Mouse (Mus musculus) MEL (cell line): ENCODE data around the gene Pip5k1b. TPM values are rescaled to one million over a fixed set of nuclear protein-coding genes. Genes with fewer than 3 reads are reported as not detected.

ENCODE experiments used
- DNase-seq: peaks from one replicate; pipeline ENCODE4 v3.0.0; 2011; ENCODE audit warnings: low read depth, low spot score
- H3K27ac ChIP-seq: 2 replicates; pipeline ENCODE4 v1.5.1; 2012; ENCODE audit warnings: low read depth, mild to moderate bottlenecking, control low read depth, low read length, moderate library complexity; ENCODE audit not compliant: control insufficient read depth
- H3K27me3 ChIP-seq, 2 experiments: fragments of 150-350 bp in 1 of 2; sonication (generic) in 1 of 2; 2 replicates each; pipeline ENCODE4 v1.6.1; 2012; ENCODE audit warnings: low read length in 2 of 2, mild to moderate bottlenecking in 2 of 2, improper control_type of control experiment in 1 of 2, moderate library complexity in 1 of 2; ENCODE audit not compliant: insufficient read depth in 2 of 2, control insufficient read depth in 1 of 2
- H3K36me3 ChIP-seq, 2 experiments: 2 replicates each; pipeline ENCODE4 v1.6.1; 2012 to 2014; ENCODE audit warnings: low read length in 2 of 2, improper control_type of control experiment in 1 of 2, inconsistent platforms in 1 of 2, mild to moderate bottlenecking in 1 of 2; ENCODE audit not compliant: insufficient read depth in 2 of 2, control insufficient read depth in 1 of 2
- H3K4me1 ChIP-seq, 2 experiments: fragments of 150-350 bp in 1 of 2; sonication (generic) in 1 of 2; 2 replicates each; pipeline ENCODE4 v1.6.1; 2012; ENCODE audit warnings: low read length in 2 of 2, improper control_type of control experiment in 1 of 2, mild to moderate bottlenecking in 1 of 2; ENCODE audit not compliant: insufficient read depth in 2 of 2, control insufficient read depth in 1 of 2
- H3K4me3 ChIP-seq, 2 experiments: fragments of 150-350 bp in 1 of 2; sonication (generic) in 1 of 2; 2 replicates each; pipeline ENCODE4 v1.5.1; 2012; ENCODE audit warnings: low read depth in 2 of 2, low read length in 2 of 2, mild to moderate bottlenecking in 2 of 2, moderate library complexity in 2 of 2, control low read depth in 1 of 2, improper control_type of control experiment in 1 of 2; ENCODE audit not compliant: control insufficient read depth in 1 of 2, insufficient read depth in 1 of 2
- H3K79me2 ChIP-seq: 2 replicates; pipeline ENCODE4 v1.6.1; 2012; ENCODE audit warnings: mild to moderate bottlenecking, low read length, moderate library complexity; ENCODE audit not compliant: control insufficient read depth, poor library complexity, insufficient read depth
- H3K9ac ChIP-seq: 2 replicates; pipeline ENCODE4 v1.6.1; 2012; ENCODE audit warnings: low read depth, mild to moderate bottlenecking, control low read depth, low read length, moderate library complexity; ENCODE audit not compliant: control insufficient read depth, poor library complexity, severe bottlenecking
- H3K9me3 ChIP-seq: fragments of 150-350 bp; sonication (generic); replicated peaks from 2 replicates; pipeline ENCODE4 v1.6.1; 2012; ENCODE audit warnings: mild to moderate bottlenecking, low read length, improper control_type of control experiment, moderate library complexity; ENCODE audit not compliant: insufficient read depth
- BHLHE40 ChIP-seq: IDR thresholded peaks from 2 replicates; pipeline ENCODE4 v1.6.1; 2012; ENCODE audit warnings: low read depth, mild to moderate bottlenecking, inconsistent platforms, low read length, improper control_type of control experiment, borderline replicate concordance
- CHD2 ChIP-seq: IDR thresholded peaks from 2 replicates; pipeline ENCODE4 v1.6.1; 2011; ENCODE audit warnings: low read length, improper control_type of control experiment
- CTCF ChIP-seq, 3 experiments: IDR thresholded peaks in 2 of 3; conservative IDR thresholded peaks in 1 of 3; 2 replicates each; pipeline ENCODE4 v1.5.1; 2011 to 2012; ENCODE audit warnings: low read length in 3 of 3, low read depth in 2 of 3, mild to moderate bottlenecking in 2 of 3, improper control_type of control experiment in 1 of 3, inconsistent platforms in 1 of 3, mixed read lengths in 1 of 3, moderate library complexity in 1 of 3; ENCODE audit not compliant: control insufficient read depth in 1 of 3, insufficient read depth in 1 of 3, poor library complexity in 1 of 3, severe bottlenecking in 1 of 3
- E2F4 ChIP-seq: IDR thresholded peaks from 2 replicates; pipeline ENCODE4 v1.6.1; 2011; ENCODE audit warnings: low read depth, low read length, improper control_type of control experiment, borderline replicate concordance
- ELF1 ChIP-seq: IDR thresholded peaks from 2 replicates; pipeline ENCODE4 v1.6.1; 2014; ENCODE audit warnings: low read depth, mild to moderate bottlenecking, inconsistent platforms, low read length, improper control_type of control experiment, moderate library complexity
- EP300 ChIP-seq, 2 experiments: IDR thresholded peaks; 2 replicates each; pipeline ENCODE4 v1.6.1; 2011; ENCODE audit warnings: improper control_type of control experiment in 2 of 2, low read length in 2 of 2, low read depth in 1 of 2, mild to moderate bottlenecking in 1 of 2
- ETS1 ChIP-seq: IDR thresholded peaks from 2 replicates; pipeline ENCODE4 v1.6.1; 2012; ENCODE audit warnings: low read depth, mild to moderate bottlenecking, inconsistent platforms, low read length, improper control_type of control experiment, moderate library complexity
- GABPA ChIP-seq: IDR thresholded peaks from 2 replicates; pipeline ENCODE4 v1.6.1; 2012; ENCODE audit warnings: low read depth, mild to moderate bottlenecking, inconsistent platforms, low read length, improper control_type of control experiment, moderate library complexity
- GATA1 ChIP-seq: IDR thresholded peaks from 2 replicates; pipeline ENCODE4 v1.6.1; 2011; ENCODE audit warnings: low read depth, low read length, improper control_type of control experiment
- HCFC1 ChIP-seq: IDR thresholded peaks from 2 replicates; pipeline ENCODE4 v1.6.1; 2012; ENCODE audit warnings: low read depth, mild to moderate bottlenecking, inconsistent platforms, low read length, improper control_type of control experiment, moderate library complexity
- JUND ChIP-seq: IDR thresholded peaks from 2 replicates; pipeline ENCODE4 v1.6.1; 2011; ENCODE audit warnings: low read depth, mild to moderate bottlenecking, improper control_type of control experiment, low read length
- KAT2A ChIP-seq: conservative IDR thresholded peaks from 2 replicates; pipeline ENCODE4 v1.6.1; 2012; ENCODE audit warnings: low read depth, low read length, improper control_type of control experiment, inconsistent platforms
- MAFK ChIP-seq: IDR thresholded peaks from 2 replicates; pipeline ENCODE4 v1.6.1; 2011; ENCODE audit warnings: low read depth, mild to moderate bottlenecking, low read length, improper control_type of control experiment, borderline replicate concordance
- MAX ChIP-seq: IDR thresholded peaks from 2 replicates; pipeline ENCODE4 v1.6.1; 2011; ENCODE audit warnings: low read length, improper control_type of control experiment
- MAZ ChIP-seq: IDR thresholded peaks from 2 replicates; pipeline ENCODE4 v1.6.1; 2012; ENCODE audit warnings: low read depth, mild to moderate bottlenecking, inconsistent platforms, low read length, improper control_type of control experiment
- MEF2A ChIP-seq: IDR thresholded peaks from 2 replicates; pipeline ENCODE4 v1.6.1; 2014; ENCODE audit warnings: low read depth, mild to moderate bottlenecking, inconsistent platforms, low read length, improper control_type of control experiment; ENCODE audit not compliant: poor library complexity, insufficient replicate concordance, severe bottlenecking; ENCODE audit errors: extremely low read depth
- MXI1 ChIP-seq: IDR thresholded peaks from 2 replicates; pipeline ENCODE4 v1.6.1; 2011; ENCODE audit warnings: mild to moderate bottlenecking, low read depth, low read length, improper control_type of control experiment
- MYB ChIP-seq: IDR thresholded peaks from 2 replicates; pipeline ENCODE4 v1.6.1; 2011; ENCODE audit warnings: mild to moderate bottlenecking, low read depth, low read length, improper control_type of control experiment
- MYC ChIP-seq: IDR thresholded peaks from 2 replicates; pipeline ENCODE4 v1.6.1; 2011; ENCODE audit warnings: low read depth, mild to moderate bottlenecking, low read length, improper control_type of control experiment, moderate library complexity
- NELFE ChIP-seq: IDR thresholded peaks from 2 replicates; pipeline ENCODE4 v1.6.1; 2011; ENCODE audit warnings: low read depth, low read length, improper control_type of control experiment
- NRF1 ChIP-seq: IDR thresholded peaks from 2 replicates; pipeline ENCODE4 v1.6.1; 2014; ENCODE audit warnings: low read depth, mild to moderate bottlenecking, inconsistent platforms, low read length, improper control_type of control experiment, moderate library complexity; ENCODE audit not compliant: poor library complexity, insufficient read depth, severe bottlenecking
- POLR2A ChIP-seq, 2 experiments: IDR thresholded peaks; 2 replicates each; pipeline ENCODE4 v1.6.1; 2011 to 2012; ENCODE audit warnings: low read length in 2 of 2, mild to moderate bottlenecking in 2 of 2, control low read depth in 1 of 2, improper control_type of control experiment in 1 of 2, low read depth in 1 of 2, moderate library complexity in 1 of 2; ENCODE audit not compliant: control insufficient read depth in 1 of 2, insufficient read depth in 1 of 2, poor library complexity in 1 of 2
- POLR2AphosphoS2 ChIP-seq: IDR thresholded peaks from 2 replicates; pipeline ENCODE4 v1.6.1; 2011; ENCODE audit warnings: low read length, improper control_type of control experiment
- POLR2AphosphoS5 ChIP-seq: IDR thresholded peaks from 2 replicates; pipeline ENCODE4 v1.6.1; 2012; ENCODE audit warnings: low read depth, borderline replicate concordance, mild to moderate bottlenecking, inconsistent platforms, low read length, moderate library complexity, mixed read lengths
- RAD21 ChIP-seq: IDR thresholded peaks from 2 replicates; pipeline ENCODE4 v1.6.1; 2011; ENCODE audit warnings: mild to moderate bottlenecking, low read depth, low read length, improper control_type of control experiment
- RCOR1 ChIP-seq: IDR thresholded peaks from 2 replicates; pipeline ENCODE4 v1.6.1; 2012; ENCODE audit warnings: low read depth, mild to moderate bottlenecking, inconsistent platforms, low read length, improper control_type of control experiment
- SIN3A ChIP-seq: IDR thresholded peaks from 2 replicates; pipeline ENCODE4 v1.6.1; 2012; ENCODE audit warnings: low read length, improper control_type of control experiment, inconsistent platforms
- SMC3 ChIP-seq: IDR thresholded peaks from 2 replicates; pipeline ENCODE4 v1.6.1; 2011; ENCODE audit warnings: low read depth, low read length, improper control_type of control experiment
- TAL1 ChIP-seq: IDR thresholded peaks from 2 replicates; pipeline ENCODE4 v1.6.1; 2012; ENCODE audit warnings: mild to moderate bottlenecking, inconsistent platforms, low read length, moderate library complexity, mixed read lengths
- TBP ChIP-seq: IDR thresholded peaks from 2 replicates; pipeline ENCODE4 v1.8.0; 2011; ENCODE audit warnings: low read depth, low read length, improper control_type of control experiment
- TCF12 ChIP-seq: IDR thresholded peaks from 2 replicates; pipeline ENCODE4 v1.6.1; 2014; ENCODE audit warnings: low read depth, mild to moderate bottlenecking, inconsistent platforms, low read length, improper control_type of control experiment, moderate library complexity
- UBTF ChIP-seq: IDR thresholded peaks from 2 replicates; pipeline ENCODE4 v1.6.1; 2012; ENCODE audit warnings: low read depth, mild to moderate bottlenecking, inconsistent platforms, low read length, improper control_type of control experiment, moderate library complexity, borderline replicate concordance; ENCODE audit not compliant: insufficient read depth
- USF1 ChIP-seq: IDR thresholded peaks from 2 replicates; pipeline ENCODE4 v1.6.1; 2014; ENCODE audit warnings: low read depth, mild to moderate bottlenecking, inconsistent platforms, low read length, improper control_type of control experiment, moderate library complexity
- USF2 ChIP-seq, 2 experiments: IDR thresholded peaks; 2 replicates each; pipeline ENCODE4 v1.6.1; 2011 to 2012; ENCODE audit warnings: improper control_type of control experiment in 2 of 2, low read length in 2 of 2, borderline replicate concordance in 1 of 2, inconsistent platforms in 1 of 2, low read depth in 1 of 2, mild to moderate bottlenecking in 1 of 2; ENCODE audit not compliant: insufficient read depth in 1 of 2
- ZC3H11A ChIP-seq: IDR thresholded peaks from 2 replicates; pipeline ENCODE4 v1.6.1; 2012; ENCODE audit warnings: low read depth, mild to moderate bottlenecking, inconsistent platforms, low read length, improper control_type of control experiment
- ZKSCAN1 ChIP-seq: IDR thresholded peaks from 2 replicates; pipeline ENCODE4 v1.6.1; 2012; ENCODE audit warnings: low read depth, mild to moderate bottlenecking, inconsistent platforms, low read length, improper control_type of control experiment, moderate library complexity
- ZNF384 ChIP-seq: IDR thresholded peaks from 2 replicates; pipeline ENCODE4 v1.6.1; 2012; ENCODE audit warnings: low read depth, mild to moderate bottlenecking, inconsistent platforms, low read length, improper control_type of control experiment
- polyA plus RNA-seq, 2 experiments: library from polyadenylated mRNA; stranded (reverse) in 1 of 2; unstranded in 1 of 2; fragments of >175 nt in 1 of 2; fragments of >200 nt in 1 of 2; gene quantifications; 2 replicates each; pipeline versions ENCODE4 v1.2.1 to v1.2.4; 2012; ENCODE audit warnings: low replicate concordance in 2 of 2, low read depth in 1 of 2; ENCODE audit not compliant: insufficient read length in 2 of 2, insufficient read depth in 1 of 2, missing spikeins in 1 of 2
- total RNA-seq: library from RNA; depleted of rRNA; stranded (reverse); fragments of 300-350 nt; gene quantifications from 2 replicates; pipeline ENCODE4 v1.2.3, GENCODE M21; 2012

Gene Pip5k1b
- total and polyA plus RNA-seq, 3 experiments: 3.4 to 10.0 TPM; not detected in 1

GRCm38 (mm10) chr19:24554911-24555465 is 684 bp downstream of the Pip5k1b start:
- DNase-seq: peak; percentile 78
- no peaks in the 10 kb centered on the region for H3K9me3 ChIP-seq
- no peaks in the 10 kb centered on the region for H3K27me3 ChIP-seq
- peak overlapping the region; percentile 56 for H3K27ac ChIP-seq
- H3K79me2 ChIP-seq: peaks cover 6% of the 10 kb centered on the region
- H3K4me1 ChIP-seq: peaks cover 4 to 14% of the 10 kb centered on the region in 2 experiments
- peaks cover 0 to 9% of the 10 kb centered on the region in 2 experiments; a peak in 2 of 4 replicates for H3K36me3 ChIP-seq
- peak overlapping the region; percentile 80 to 99 for H3K4me3 ChIP-seq
- H3K9ac ChIP-seq: peak overlapping the region; percentile 94
- no peak for TF ChIP-seq MYC
- no peak for TF ChIP-seq USF1
- no peak for TF ChIP-seq HCFC1
- TF ChIP-seq ZC3H11A: no peak
- no peak for TF ChIP-seq E2F4
- TF ChIP-seq ZNF384: no peak
- no peak for TF ChIP-seq MEF2A
- TF ChIP-seq SMC3: no peak
- TF ChIP-seq KAT2A: no peak
- no peak for TF ChIP-seq ELF1
- TF ChIP-seq POLR2AphosphoS2: no peak
- no peak for TF ChIP-seq RAD21
- no peak for TF ChIP-seq RCOR1
- TF ChIP-seq NELFE: no peak
- no peak for TF ChIP-seq NRF1
- no peak for TF ChIP-seq MAX
- TF ChIP-seq MYB: no peak
- TF ChIP-seq POLR2AphosphoS5: no peak
- TF ChIP-seq GATA1: peak; percentile 72
- TF ChIP-seq MAZ: peak; percentile 68; the same call in 1 of the 2 replicates
- TF ChIP-seq ZKSCAN1: no peak
- no peak for TF ChIP-seq EP300 (IDR thresholded peaks at IDR 0.05; ENCODE audit: low read depth in 1 of 2, low read length in 2 of 2)
- no peak for TF ChIP-seq USF2 (IDR thresholded peaks at IDR 0.05; ENCODE audit: borderline replicate concordance in 1 of 2, insufficient read depth in 1 of 2, low read depth in 1 of 2, low read length in 2 of 2)
- TF ChIP-seq TBP: no peak
- no peak for TF ChIP-seq GABPA
- TF ChIP-seq POLR2A (IDR thresholded peaks at IDR 0.05; ENCODE audit: control insufficient read depth in 1 of 2, insufficient read depth in 1 of 2, low read depth in 1 of 2, low read length in 2 of 2, poor library complexity in 1 of 2): peak in 1 of 2 experiments; percentile 31; a peak in 1 of 4 replicates
- TF ChIP-seq MXI1: peak; percentile 55
- TF ChIP-seq JUND: no peak
- no peak for TF ChIP-seq TCF12
- TF ChIP-seq CHD2: no peak
- TF ChIP-seq ETS1: 0 out of 2 replicates have a peak, but pooled peaks have one; percentile 34
- no peak for TF ChIP-seq BHLHE40
- TF ChIP-seq SIN3A: peak; percentile 65; the same call in 1 of the 2 replicates
- TF ChIP-seq MAFK: no peak
- TF ChIP-seq TAL1: no peak
- TF ChIP-seq CTCF (IDR thresholded peaks at IDR 0.05 in 2 of 3, conservative IDR thresholded peaks at IDR 0.05 in 1 of 3; ENCODE audit: control insufficient read depth in 1 of 3, insufficient read depth in 1 of 3, low read depth in 2 of 3, low read length in 3 of 3, poor library complexity in 1 of 3, severe bottlenecking in 1 of 3): no peak
- no peak for TF ChIP-seq UBTF
